Mouse (Mus musculus) midbrain, postnatal 0 days (tissue): ENCODE results near the gene Sox5. TPM values are rescaled to one million over a fixed set of nuclear protein-coding genes. Genes with fewer than 3 reads are reported as not detected.

ENCODE experiments used
- ATAC-seq: fragments of 200-750 bp; cut with Nextera tagmentation; 2 replicates; pipeline ENCODE4 v1.8.0; 2017; ENCODE audit warnings: moderate number of reproducible peaks, mild to moderate bottlenecking, moderate TSS enrichment, moderate library complexity; ENCODE audit not compliant: low FRiP score
- DNase-seq: peaks from one replicate; pipeline ENCODE4 v3.0.0-alpha.2; 2015; ENCODE audit warnings: low spot score
- H3K27ac ChIP-seq: fragments of 300-500 bp; sonication (generic); 2 replicates; pipeline ENCODE4 v1.5.1; 2014; ENCODE audit warnings: low read depth, mild to moderate bottlenecking, low read length, mixed read lengths
- H3K27me3 ChIP-seq: fragments of 300-500 bp; sonication (generic); 2 replicates; pipeline ENCODE4 v1.6.1; 2014; ENCODE audit warnings: low read length, control low read depth, mixed read lengths; ENCODE audit not compliant: insufficient read depth
- H3K36me3 ChIP-seq: fragments of 300-500 bp; sonication (generic); 2 replicates; pipeline ENCODE4 v1.6.1; 2014; ENCODE audit warnings: low read length, control low read depth, mixed read lengths; ENCODE audit not compliant: insufficient read depth
- H3K4me1 ChIP-seq: fragments of 300-500 bp; sonication (generic); 2 replicates; pipeline ENCODE4 v1.6.1; 2014; ENCODE audit warnings: mild to moderate bottlenecking, control low read depth, antibody characterized with exemption, low read length, mixed read lengths; ENCODE audit not compliant: insufficient read depth
- H3K4me2 ChIP-seq: fragments of 300-500 bp; sonication (generic); 2 replicates; pipeline ENCODE4 v1.6.1; 2014; ENCODE audit warnings: low read depth, mild to moderate bottlenecking, low read length, mixed read lengths; ENCODE audit not compliant: poor library complexity, severe bottlenecking
- H3K4me3 ChIP-seq: fragments of 300-500 bp; sonication (generic); 2 replicates; pipeline ENCODE4 v1.5.1; 2014; ENCODE audit warnings: low read depth, mild to moderate bottlenecking, low read length, moderate library complexity
- H3K9ac ChIP-seq: fragments of 300-500 bp; sonication (generic); replicated peaks from 2 replicates; pipeline ENCODE4 v1.6.1; 2014; ENCODE audit warnings: mild to moderate bottlenecking, low read length, moderate library complexity, mixed read lengths; ENCODE audit not compliant: poor library complexity, severe bottlenecking
- H3K9me3 ChIP-seq: fragments of 300-500 bp; sonication (generic); 2 replicates; pipeline ENCODE4 v1.6.1; 2016; ENCODE audit warnings: low read length, control low read depth
- CTCF ChIP-seq: IDR thresholded peaks from 2 replicates; pipeline ENCODE4 v1.5.1; 2016; ENCODE audit warnings: antibody characterized with exemption, mild to moderate bottlenecking
- WGBS: fragments of 180-500 bp; shearing (Covaris S2); extraction: QIAGEN DNeasy Blood & Tissue Kit; methylation state at CpG from one replicate; pipeline ENCODE4 v1.1.7; 2014; 5-methylcytosine and 5-hydroxymethylcytosine counted together
- polyA plus RNA-seq: library from polyadenylated mRNA; unstranded; fragments of >200 nt; fragmentation: Nextera tagmentation; extraction: Ambion mirVana; gene quantifications from 2 replicates; pipeline ENCODE4 v1.2.1, GENCODE M21; 2015
- total RNA-seq: library from RNA; depleted of rRNA; stranded (reverse); fragments of >200 nt; gene quantifications from 2 replicates; pipeline ENCODE4 v1.2.3, GENCODE M21; 2014

The Sox5 gene
- total and polyA plus RNA-seq, 2 experiments from 2014 or later: 11.3 to 25.0 TPM

- H3K4me2 ChIP-seq: no peak overlapping the region
- no peak for TF ChIP-seq CTCF
- H3K9me3 ChIP-seq: no peaks in the 10 kb centered on the region
- H3K27ac ChIP-seq: no peak overlapping the region
- 70% methylated on average over 8 of the region's 8 CpGs for WGBS
- no peak for ATAC-seq
- H3K4me3 ChIP-seq: no peak overlapping the region
- no peak for DNase-seq
- no peaks in the 10 kb centered on the region for H3K36me3 ChIP-seq
- no peak overlapping the region for H3K9ac ChIP-seq
- H3K27me3 ChIP-seq: no peaks in the 10 kb centered on the region
- H3K4me1 ChIP-seq: no peaks in the 10 kb centered on the region
Observed at GRCm38 (mm10) chr6:144792871-144793270, 11.1 kb upstream of the Sox5 start.

DNA sequence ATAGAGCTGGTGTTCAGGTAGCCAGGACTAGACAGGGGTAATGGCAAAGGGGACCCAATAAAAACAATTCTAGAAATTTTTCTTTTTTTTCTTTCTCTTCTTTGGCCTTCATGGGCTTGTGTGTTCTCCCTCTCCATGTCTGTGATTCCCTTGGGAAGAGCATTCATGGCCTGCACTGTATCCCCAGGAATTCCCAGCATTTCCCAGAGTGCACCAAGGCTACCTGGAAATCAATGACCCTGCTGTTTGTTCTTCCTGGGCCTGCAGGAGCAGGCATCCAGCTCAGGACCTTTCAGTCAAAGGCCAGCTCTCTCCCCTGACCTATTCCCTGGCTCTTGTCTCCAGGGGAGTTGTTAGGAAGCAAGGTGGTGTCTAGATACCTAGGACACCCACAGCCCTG is 1.5 kb upstream of the Sox5 start:
- H3K36me3 ChIP-seq: no peaks in the 10 kb centered on the region
- H3K4me1 ChIP-seq: peaks cover 6% of the 10 kb centered on the region; the same call in 1 of the 2 replicates
- no peak overlapping the region for H3K27ac ChIP-seq
- ATAC-seq: no peak
- DNase-seq: no peak
- no peaks in the 10 kb centered on the region for H3K27me3 ChIP-seq
- no peaks in the 10 kb centered on the region for H3K9me3 ChIP-seq
- no peak for TF ChIP-seq CTCF
- H3K9ac ChIP-seq: 0 out of 2 replicates have a peak overlapping the region, but pooled peaks have one; percentile 67
- H3K4me2 ChIP-seq: peak overlapping the region; percentile 99
- peak overlapping the region; percentile 74; the same call in 1 of the 2 replicates for H3K4me3 ChIP-seq

DNA sequence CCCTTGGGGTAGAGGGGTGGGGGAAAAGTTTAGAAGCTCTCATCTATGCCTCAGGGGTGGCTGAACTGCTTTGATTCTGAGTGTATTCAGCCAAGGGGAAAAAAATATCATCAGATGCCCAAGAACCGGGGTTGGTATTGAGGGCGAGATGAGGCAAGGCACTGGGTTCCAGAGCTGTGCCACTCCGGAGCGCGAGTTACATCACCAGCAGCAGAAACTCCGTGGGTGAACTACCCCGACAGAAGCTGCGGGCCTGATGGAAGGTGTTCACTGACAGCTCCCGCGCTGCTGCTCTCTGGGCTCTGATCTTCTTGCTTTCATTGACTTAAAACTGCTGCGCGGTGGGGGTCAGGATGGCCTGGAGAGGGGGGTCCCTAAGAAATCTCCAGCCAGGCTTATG is 1.1 kb upstream of the Sox5 start:
- ATAC-seq (0 out of 2 replicates have a peak, but pooled peaks have one; percentile 2), DNase-seq (no peak)
- Histone ChIP-seq H3K4me1 (peaks cover 6% of the 10 kb centered on the region; the same call in 1 of the 2 replicates), H3K36me3 (no peaks in the 10 kb centered on the region), H3K27ac (no peak overlapping the region), H3K9ac (peak overlapping the region; percentile 67), H3K9me3 (no peaks in the 10 kb centered on the region), H3K4me2 (peak overlapping the region; percentile 99), H3K27me3 (no peaks in the 10 kb centered on the region), H3K4me3 (peak overlapping the region; percentile 74)
- TF ChIP-seq CTCF: no peak
- WGBS: 9% methylated on average over 12 of the region's 12 CpGs

- Histone ChIP-seq H3K4me1 (peaks cover 6% of the 10 kb centered on the region; the same call in 1 of the 2 replicates), H3K27me3 (no peaks in the 10 kb centered on the region), H3K36me3 (no peaks in the 10 kb centered on the region), H3K27ac (0 out of 2 replicates have a peak overlapping the region, but pooled peaks have one; percentile 3), H3K9ac (peak overlapping the region; percentile 67), H3K4me3 (peak overlapping the region; percentile 74), H3K4me2 (peak overlapping the region; percentile 99), H3K9me3 (no peaks in the 10 kb centered on the region)
- WGBS: under 1% methylated on average over 52 of the region's 55 CpGs
- DNase-seq: peak; percentile 36
- TF ChIP-seq CTCF: no peak
- ATAC-seq: peak; percentile 45
Observed at GRCm38 (mm10) chr6:144782031-144782857, 467 bp upstream of the Sox5 start.

GRCm38 (mm10) chr6:144780608-144781285 is 1.0 kb downstream of the Sox5 start:
- no peaks in the 10 kb centered on the region for H3K36me3 ChIP-seq
- 0 out of 2 replicates have a peak overlapping the region, but pooled peaks have one; percentile 67 for H3K9ac ChIP-seq
- DNase-seq (no peak), ATAC-seq (no peak)
- H3K27ac ChIP-seq: 0 out of 2 replicates have a peak overlapping the region, but pooled peaks have one; percentile 18
- WGBS: 19% methylated on average over 8 of the region's 9 CpGs
- no peaks in the 10 kb centered on the region for H3K9me3 ChIP-seq
- H3K4me1 ChIP-seq: peaks cover 6% of the 10 kb centered on the region; the same call in 1 of the 2 replicates
- TF ChIP-seq CTCF: no peak
- peak overlapping the region; percentile 74 for H3K4me3 ChIP-seq
- H3K4me2 ChIP-seq: peak overlapping the region; percentile 99
- no peaks in the 10 kb centered on the region for H3K27me3 ChIP-seq
